ENCODE assay signal across 17 mouse cellular contexts in genomic region chr15:81408199-81408598, GRCm38 (mm10). TPM values are rescaled to one million over a fixed set of nuclear protein-coding genes. Genes with fewer than 3 reads are reported as not detected.
A peak's percentile ranks its signal among the peaks of the same experiment; 100 is the strongest.
DNase-seq lines count a peak whose midpoint lies in the region; TF ChIP-seq lines count a peak whose summit lies in the region.
"Had no signal": no experiment of that assay in that cellular context is flagged by ENCODE, and none has a peak within 500 bp of the region (broad histone marks: within the 10 kb centered on the region; RNA-seq: fewer than 3 reads in every experiment).

Gene Dnajb7 (minus strand): TSS chr15:81408299.

- TF ChIP-seq POLR2A in testis, adult 2 months (IDR thresholded peaks at IDR 0.05; ENCODE audit: control insufficient read depth, low read depth, low read length) = no peak

- H3K36me3 ChIP-seq in testis, adult 2 months (ENCODE audit: control insufficient read depth, insufficient read depth, low read length) = no peaks in the 10 kb centered on the region

- peak within 1 kb of the TSS; percentile 72 for H3K4me3 ChIP-seq in testis, adult 2 months (ENCODE audit: control insufficient read depth, low read depth, low read length)

- peak within 1 kb of the TSS; percentile 63 for H3K27ac ChIP-seq in testis, adult 2 months (ENCODE audit: control insufficient read depth, insufficient read depth, low read depth, low read length)

- H3K27me3 ChIP-seq in testis, adult 2 months (ENCODE audit: control insufficient read depth, insufficient read depth, low read length) = no peaks in the 10 kb centered on the region
- H3K27me3 ChIP-seq: CH12.LX, Patski had no signal

- no peak for TF ChIP-seq CTCF in testis, adult 2 months (IDR thresholded peaks at IDR 0.05; ENCODE audit: control insufficient read depth, insufficient read depth, insufficient replicate concordance, low read depth, low read length)

- no peak for DNase-seq in testis, postnatal 10 days (ENCODE audit: low spot score)
- DNase-seq: adrenal gland, adult 2 months; adrenal gland, adult 8-10 months; adrenal gland, postnatal 10 days; adrenal gland, postnatal 14 days; adrenal gland, postnatal 25 days; adrenal gland, postnatal 36 days; B cell, adult 2 months; cerebellum, adult 11 months; cerebellum, adult 11-12 months; cerebellum, adult 18-20 months; cerebellum, adult 2 months had no signal

- no peaks in the 10 kb centered on the region for H3K4me1 ChIP-seq in testis, adult 2 months (ENCODE audit: control insufficient read depth, insufficient read depth, low read length)

RNA-seq across cellular contexts. Expression of gene Dnajb7, which starts in this region (rescaled TPM):
- 62.7 and 75.2 TPM in 2 replicates for polyA plus RNA-seq in testis, adult 2 months (2012; rRNA removed)
- polyA plus RNA-seq: adrenal gland, adult 2 months; brain, embryonic 14.5 days; G1E; Patski had no signal
